Mouse (Mus musculus) lung, postnatal 0 days (tissue): ENCODE data around the gene C2cd4a.

Source experiments
- CTCF ChIP-seq: IDR thresholded peaks from 2 replicates; pipeline ENCODE4 v1.5.1; 2016; ENCODE audit warnings: antibody characterized with exemption, mild to moderate bottlenecking
- EP300 ChIP-seq: IDR thresholded peaks from 2 replicates; pipeline ENCODE4 v1.6.1; 2016; ENCODE audit warnings: antibody characterized with exemption, mild to moderate bottlenecking, control low read depth

DNA sequence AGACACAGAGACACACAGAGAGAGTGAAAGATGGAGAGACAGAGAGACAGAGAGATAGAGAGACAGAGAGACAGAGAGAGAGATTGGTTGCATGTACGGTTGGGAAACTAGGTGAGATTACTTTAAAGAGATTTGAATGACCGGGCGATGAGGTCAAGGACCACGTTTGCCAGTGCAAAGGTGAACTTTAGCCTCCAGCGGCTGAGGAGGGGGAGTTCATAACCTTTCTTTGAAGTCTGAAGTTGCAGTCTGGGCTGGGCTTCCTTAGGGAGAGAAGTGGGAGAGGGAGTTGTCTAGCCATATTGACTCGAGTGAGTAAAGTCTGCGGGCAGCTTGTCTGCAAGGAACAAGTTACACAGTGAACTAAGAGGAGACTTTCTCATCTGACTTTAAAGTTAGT, 33.3 kb upstream of the C2cd4a start:
- TF ChIP-seq CTCF (no peak), EP300 (no peak)
